Mouse (Mus musculus): ENCODE results near the gene Zfp408. TPM values are rescaled to one million over a fixed set of nuclear protein-coding genes. Genes with fewer than 3 reads are reported as not detected.

The Zfp408 gene
- polyA plus RNA-seq, 1 experiment, result 52.2 TPM

DNA sequence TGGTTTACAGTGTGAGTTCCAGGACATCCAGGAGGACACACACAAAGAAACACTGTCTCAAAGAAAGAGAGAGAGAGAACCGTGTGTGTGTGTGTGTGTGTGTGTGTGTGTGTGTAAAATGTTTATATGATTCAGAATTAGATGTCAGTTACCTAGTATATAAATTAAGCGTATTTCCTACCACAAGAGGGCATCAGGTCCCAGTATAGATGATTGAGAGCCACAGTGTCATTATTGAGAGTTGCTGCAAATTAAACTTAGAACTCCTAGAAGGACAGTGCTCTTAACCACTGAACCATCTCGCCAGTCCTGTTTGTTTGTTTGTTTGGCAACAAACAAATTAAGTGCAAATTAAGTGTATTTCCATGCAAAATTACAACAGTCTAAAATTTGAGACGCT lies 47.2 kb downstream of the Zfp408 start:
- H3K36me3 ChIP-seq (ENCODE audit: control insufficient read depth, insufficient read depth, low read length), result peaks cover 79% of the 10 kb centered on the region
- H3K27me3 ChIP-seq (ENCODE audit: control insufficient read depth, insufficient read depth, low read length), result no peaks in the 10 kb centered on the region
- H3K4me1 ChIP-seq (replicated peaks; ENCODE audit: control insufficient read depth, insufficient read depth, low read length), result no peaks in the 10 kb centered on the region
- H3K4me3 ChIP-seq (ENCODE audit: control insufficient read depth, insufficient read depth, low read length), result no peak overlapping the region
- 86% methylated on average over 4 of the region's 4 CpGs for WGBS
- TF ChIP-seq POLR2A (IDR thresholded peaks at IDR 0.05; ENCODE audit: control insufficient read depth, extremely low read depth, insufficient read depth, low read length, poor library complexity), result no peak
- TF ChIP-seq CTCF (IDR thresholded peaks at IDR 0.05; ENCODE audit: borderline replicate concordance, control insufficient read depth, extremely low read depth, insufficient read depth, low read length, poor library complexity), result no peak
- DNase-seq, result peak; percentile 7
- H3K27ac ChIP-seq (ENCODE audit: control insufficient read depth, insufficient read depth, low read length), result no peak overlapping the region

GRCm38 (mm10) chr2:91600475-91600874 lies 49.1 kb downstream of the Zfp408 start:
- no peak for TF ChIP-seq POLR2A (IDR thresholded peaks at IDR 0.05; ENCODE audit: control insufficient read depth, extremely low read depth, insufficient read depth, low read length, poor library complexity)
- TF ChIP-seq CTCF (IDR thresholded peaks at IDR 0.05; ENCODE audit: borderline replicate concordance, control insufficient read depth, extremely low read depth, insufficient read depth, low read length, poor library complexity), result no peak
- H3K4me1 ChIP-seq (replicated peaks; ENCODE audit: control insufficient read depth, insufficient read depth, low read length), result no peaks in the 10 kb centered on the region
- H3K27ac ChIP-seq (ENCODE audit: control insufficient read depth, insufficient read depth, low read length), result no peak overlapping the region
- no peak overlapping the region for H3K4me3 ChIP-seq (ENCODE audit: control insufficient read depth, insufficient read depth, low read length)
- DNase-seq, result no peak
- over 99% methylated on average over 4 of the region's 4 CpGs for WGBS
- peaks cover 79% of the 10 kb centered on the region for H3K36me3 ChIP-seq (ENCODE audit: control insufficient read depth, insufficient read depth, low read length)
- no peaks in the 10 kb centered on the region for H3K27me3 ChIP-seq (ENCODE audit: control insufficient read depth, insufficient read depth, low read length)

Other genes with a start within 250 kb of the Zfp408 start
- gene 1110051M20Rik, start 205.1 kb downstream of the Zfp408 start, polyA plus RNA-seq (2012; rRNA removed), result 10.3 and 11.9 TPM in 2 replicates
- 3.1 and 3.7 TPM in 2 replicates for gene Lrp4, start 192.3 kb downstream of the Zfp408 start, polyA plus RNA-seq (2012; rRNA removed)
- 20.9 and 24.0 TPM in 2 replicates for gene Ckap5, start 123.0 kb downstream of the Zfp408 start, polyA plus RNA-seq (2012; rRNA removed)
- 0.62 and 5.1 TPM in 2 replicates for gene F2, start 13.4 kb downstream of the Zfp408 start, polyA plus RNA-seq (2012; rRNA removed)
- 185 and 191 TPM in 2 replicates for gene Arhgap1, start 69 bp upstream of the Zfp408 start, polyA plus RNA-seq (2012; rRNA removed)
- gene Atg13, start 60.8 kb upstream of the Zfp408 start, polyA plus RNA-seq (2012; rRNA removed), result 50.4 and 50.7 TPM in 2 replicates
- gene Harbi1, start 61.1 kb upstream of the Zfp408 start, polyA plus RNA-seq (2012; rRNA removed), result 4.4 and 4.6 TPM in 2 replicates
- 35.0 and 41.7 TPM in 2 replicates for gene Ambra1, start 80.3 kb upstream of the Zfp408 start, polyA plus RNA-seq (2012; rRNA removed)

Measured in thymus, adult 2 months (tissue).